Mouse (Mus musculus): Measurements from ENCODE around the gene Bicd2.

GRCm38 (mm10) chr13:49364716-49365115 lies 23.3 kb downstream of the Bicd2 start:
- TF ChIP-seq CTCF (IDR thresholded peaks at IDR 0.05; ENCODE audit: borderline replicate concordance, control insufficient read depth, extremely low read depth, insufficient read depth, low read length, poor library complexity) (no peak), POLR2A (IDR thresholded peaks at IDR 0.05; ENCODE audit: control insufficient read depth, extremely low read depth, insufficient read depth, low read length, poor library complexity) (no peak)
